Mouse (Mus musculus) liver, postnatal 0 days (tissue): ENCODE results near the gene Popdc3.

ENCODE experiments used
- CTCF ChIP-seq: sonication (generic); IDR thresholded peaks from 2 replicates; pipeline ENCODE4 v1.5.1; 2016; ENCODE audit warnings: antibody characterized with exemption, low read depth
- EP300 ChIP-seq: IDR thresholded peaks from 2 replicates; pipeline ENCODE4 v1.6.1; 2016; ENCODE audit warnings: antibody characterized with exemption, low read depth, mild to moderate bottlenecking

DNA sequence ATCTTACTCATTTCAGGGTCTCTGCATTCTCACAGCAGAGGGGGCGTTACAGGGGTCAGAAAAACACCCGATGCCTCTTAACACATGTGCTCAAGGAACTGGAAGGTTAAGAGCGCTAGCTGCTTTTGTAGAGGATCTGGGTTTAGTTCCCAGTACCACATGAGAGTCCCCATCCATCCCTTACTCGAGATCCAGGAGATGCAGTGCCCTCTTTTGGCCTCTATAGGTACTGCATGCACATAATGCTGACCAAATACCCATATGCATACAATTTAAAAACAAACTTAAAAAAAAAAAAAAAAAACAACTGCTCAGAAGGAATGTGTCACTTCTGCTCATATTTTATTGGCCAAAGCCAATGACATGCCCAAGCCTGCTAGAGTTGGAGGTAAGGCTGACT is 166.5 kb downstream of the Popdc3 start:
- TF ChIP-seq CTCF (peak; percentile 36; the same call in 1 of the 2 replicates), EP300 (no peak)
